ENCODE assay signal across 8 mouse cellular contexts in genomic region chr6:114930038-114930591, GRCm38 (mm10). TPM values are rescaled to one million over a fixed set of nuclear protein-coding genes. Genes with fewer than 3 reads are reported as not detected.
DNase-seq lines count a peak whose midpoint lies in the region; ATAC-seq and TF ChIP-seq lines count a peak whose summit lies in the region.

No protein-coding gene starts in this region.

- peaks cover 28% of the 10 kb centered on the region for H3K4me1 ChIP-seq in lung, embryonic 16.5 days (replicated peaks; ENCODE audit: control insufficient read depth, insufficient read depth, low read length)
- H3K4me1 ChIP-seq in midbrain, postnatal 0 days (ENCODE audit: insufficient read depth, low read length): no peaks in the 10 kb centered on the region

- no peak overlapping the region for H3K9ac ChIP-seq in lung, embryonic 16.5 days (ENCODE audit: low read length)
- H3K9ac ChIP-seq in midbrain, postnatal 0 days (replicated peaks; ENCODE audit: low read length, poor library complexity, severe bottlenecking): no peak overlapping the region

- H3K9me3 ChIP-seq in lung, embryonic 16.5 days (ENCODE audit: control insufficient read depth, low read length): peaks cover 4% of the 10 kb centered on the region
- no peaks in the 10 kb centered on the region for H3K9me3 ChIP-seq in midbrain, postnatal 0 days (ENCODE audit: low read length)

- H3K27ac ChIP-seq in lung, embryonic 16.5 days (ENCODE audit: low read length): no peak overlapping the region; the same call in 1 of the 2 replicates
- no peak overlapping the region for H3K27ac ChIP-seq in midbrain, postnatal 0 days (ENCODE audit: low read depth, low read length)

- no peak for TF ChIP-seq CTCF in midbrain, postnatal 0 days (IDR thresholded peaks at IDR 0.05)

- H3K36me3 ChIP-seq in lung, embryonic 16.5 days (ENCODE audit: control insufficient read depth, insufficient read depth, low read length): no peaks in the 10 kb centered on the region
- no peaks in the 10 kb centered on the region for H3K36me3 ChIP-seq in midbrain, postnatal 0 days (ENCODE audit: insufficient read depth, low read length)

- ATAC-seq in lung, embryonic 16.5 days (ENCODE audit: low read depth): 0 out of 2 replicates have a peak, but pooled peaks have one; percentile 23
- ATAC-seq in midbrain, postnatal 0 days (ENCODE audit: low FRiP score): no peak

- no peak overlapping the region for H3K4me3 ChIP-seq in lung, embryonic 16.5 days (ENCODE audit: low read length)
- no peak overlapping the region for H3K4me3 ChIP-seq in midbrain, postnatal 0 days (ENCODE audit: low read depth, low read length)

- 0 out of 2 replicates have a peak overlapping the region, but pooled peaks have one; percentile 5 for H3K4me2 ChIP-seq in lung, embryonic 16.5 days (ENCODE audit: low read depth, low read length)
- no peak overlapping the region for H3K4me2 ChIP-seq in midbrain, postnatal 0 days (ENCODE audit: low read depth, low read length, poor library complexity, severe bottlenecking)

- peak; percentile 81 to 87 for DNase-seq in lung, adult 18-20 months
- no peak for DNase-seq in lung, postnatal 14 days
- peak; percentile 56 for DNase-seq in brain, adult 2 months (ENCODE audit: low read depth, low spot score)
- DNase-seq in kidney, adult 18-20 months: peak; percentile 78
- peak; percentile 58 to 60 for DNase-seq in thymus, postnatal 36 days
- no peak for DNase-seq in midbrain, postnatal 0 days (ENCODE audit: low spot score)
- DNase-seq in heart, adult 8-10 months (ENCODE audit: low spot score): no peak

- no peaks in the 10 kb centered on the region for H3K27me3 ChIP-seq in lung, embryonic 16.5 days (ENCODE audit: control insufficient read depth, insufficient read depth, low read depth, low read length)
- H3K27me3 ChIP-seq in midbrain, postnatal 0 days (ENCODE audit: insufficient read depth, low read length): no peaks in the 10 kb centered on the region

- WGBS in lung, embryonic 16.5 days: 43% methylated on average over 11 of the region's 11 CpGs
- 68% methylated on average over 11 of the region's 11 CpGs for WGBS in midbrain, postnatal 0 days

RNA-seq across cellular contexts. Expression of gene Vgll4, which starts 39.7 kb away (rescaled TPM):
- polyA plus RNA-seq in lung, embryonic 16.5 days (2015; fragmentation: Nextera tagmentation; extraction: Ambion mirVana): 152 and 155 TPM in 2 replicates
- total RNA-seq in midbrain, postnatal 0 days (2014; rRNA removed): 43.7 and 58.5 TPM in 2 replicates
- polyA plus RNA-seq in midbrain, postnatal 0 days (2015; fragmentation: Nextera tagmentation; extraction: Ambion mirVana): 36.0 and 40.7 TPM in 2 replicates
- total RNA-seq in heart, adult 8-10 months (2022): 10 to 100 TPM; 19.9 to 23.5 (median 21.4) TPM

Comparison
In these comparisons a context has a peak if more than half of its experiments do, and no peak if none do; other contexts are left out.
1. DNase-seq: peak in lung, adult 18-20 months (2 of 2), brain, adult 2 months (single experiment), kidney, adult 18-20 months (single experiment) and thymus, postnatal 36 days (2 of 2); none in lung, postnatal 14 days (single experiment), midbrain, postnatal 0 days (single experiment) and heart, adult 8-10 months (single experiment).